Mouse (Mus musculus) neural tube, embryonic 14.5 days (tissue): ENCODE data around the gene Me1. TPM values are rescaled to one million over a fixed set of nuclear protein-coding genes. Genes with fewer than 3 reads are reported as not detected.

Experiments
- ATAC-seq: fragments of 200-750 bp; cut with Nextera tagmentation; 2 replicates; pipeline ENCODE4 v1.8.0; 2017; ENCODE audit warnings: low read depth, mild to moderate bottlenecking, moderate TSS enrichment, moderate library complexity
- H3K27ac ChIP-seq: fragments of 300-500 bp; sonication (generic); 2 replicates; pipeline ENCODE4 v1.5.1; 2014; ENCODE audit warnings: low read depth, mild to moderate bottlenecking, control low read depth, low read length, moderate library complexity, mixed read lengths
- H3K27me3 ChIP-seq: fragments of 300-500 bp; sonication (generic); 2 replicates; pipeline ENCODE4 v1.6.1; 2014; ENCODE audit warnings: low read length; ENCODE audit not compliant: control insufficient read depth, insufficient read depth
- H3K36me3 ChIP-seq: fragments of 300-500 bp; sonication (generic); 2 replicates; pipeline ENCODE4 v1.6.1; 2014; ENCODE audit warnings: low read length, mixed read lengths; ENCODE audit not compliant: control insufficient read depth, insufficient read depth
- H3K4me1 ChIP-seq: fragments of 300-500 bp; sonication (generic); 2 replicates; pipeline ENCODE4 v1.6.1; 2014; ENCODE audit warnings: low read length; ENCODE audit not compliant: control insufficient read depth, insufficient read depth
- H3K4me2 ChIP-seq: fragments of 300-500 bp; sonication (generic); 2 replicates; pipeline ENCODE4 v1.6.1; 2014; ENCODE audit warnings: mild to moderate bottlenecking, low read depth, low read length, control low read depth
- H3K4me3 ChIP-seq: fragments of 300-500 bp; sonication (generic); 2 replicates; pipeline ENCODE4 v1.5.1; 2014; ENCODE audit warnings: low read depth, low read length, control low read depth, mixed read lengths
- H3K9ac ChIP-seq: fragments of 300-500 bp; sonication (generic); replicated peaks from 2 replicates; pipeline ENCODE4 v1.6.1; 2014; ENCODE audit warnings: low read depth, mild to moderate bottlenecking, control low read depth, low read length, mixed read lengths
- H3K9me3 ChIP-seq: fragments of 300-500 bp; sonication (generic); 2 replicates; pipeline ENCODE4 v1.6.1; 2016; ENCODE audit warnings: low read length; ENCODE audit not compliant: control insufficient read depth
- WGBS: fragments of 180-500 bp; shearing (Covaris S2); extraction: QIAGEN DNeasy Blood & Tissue Kit; methylation state at CpG from one replicate; pipeline ENCODE4 v1.1.7; 2014; 5-methylcytosine and 5-hydroxymethylcytosine counted together
- polyA plus RNA-seq: library from polyadenylated mRNA; unstranded; fragments of >200 nt; fragmentation: Nextera tagmentation; extraction: Ambion mirVana; gene quantifications from 2 replicates; pipeline ENCODE4 v1.2.1, GENCODE M21; 2014

The Me1 gene
- polyA plus RNA-seq, result 49.0 and 53.0 TPM in 2 replicates

- H3K4me2 ChIP-seq, result peak within 1 kb of the TSS; percentile 70
- peak within 1 kb of the TSS; percentile 66 for H3K27ac ChIP-seq
- peak within 1 kb of the TSS; percentile 75 for H3K4me3 ChIP-seq
- H3K4me1 ChIP-seq, result 0 out of 2 replicates have a peak, but pooled peaks cover 3% of the 10 kb centered on the region
- H3K9me3 ChIP-seq, result no peaks in the 10 kb centered on the region
- WGBS, result under 1% methylated on average over 26 of the region's 46 CpGs
- no peaks in the 10 kb centered on the region for H3K27me3 ChIP-seq
- peak within 1 kb of the TSS; percentile 84 for H3K9ac ChIP-seq
- ATAC-seq, result peak; percentile 82
- no peaks in the 10 kb centered on the region for H3K36me3 ChIP-seq
Measured at GRCm38 (mm10) chr9:86695818-86696261, at the start of gene Me1. Gene Me1, minus strand, starts transcription at chr9:86695953.

DNA sequence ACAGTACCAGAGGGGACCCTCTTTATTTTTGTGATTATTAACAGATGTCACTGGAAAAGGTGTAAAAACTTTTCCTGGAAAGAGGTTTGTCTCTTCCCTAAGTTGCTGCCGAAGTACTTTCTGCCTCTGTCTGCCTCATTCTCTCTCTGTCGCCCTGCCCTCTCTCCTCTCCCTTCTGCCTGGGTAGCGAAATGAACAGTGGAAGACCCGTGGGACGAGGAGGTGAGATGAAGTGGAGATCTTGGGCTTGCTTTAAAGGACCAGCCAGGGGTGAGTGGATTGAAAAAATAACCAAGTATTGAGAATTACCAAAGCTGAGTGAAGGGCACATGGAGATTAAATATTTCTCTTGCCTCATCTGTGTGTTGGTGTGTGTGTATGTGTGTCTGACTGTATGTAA is 48.3 kb upstream of the Me1 start:
- Histone ChIP-seq H3K4me1 (peaks cover 6% of the 10 kb centered on the region; the same call in 1 of the 2 replicates), H3K4me2 (peak overlapping the region; percentile 67), H3K4me3 (peak overlapping the region; percentile 32; the same call in 1 of the 2 replicates), H3K36me3 (no peaks in the 10 kb centered on the region), H3K9ac (no peak overlapping the region), H3K27me3 (no peaks in the 10 kb centered on the region), H3K27ac (no peak overlapping the region), H3K9me3 (no peaks in the 10 kb centered on the region)
- WGBS, result 43% methylated on average over 5 of the region's 5 CpGs
- no peak for ATAC-seq

GRCm38 (mm10) chr9:86742959-86743911 is 47.5 kb upstream of the Me1 start, which contains the start of gene Prss35:
Gene Prss35, plus strand, starts transcription at chr9:86743649.
- WGBS, result 2% methylated on average over 19 of the region's 19 CpGs
- H3K36me3 ChIP-seq, result no peaks in the 10 kb centered on the region
- peak; percentile 94 for ATAC-seq
- H3K4me3 ChIP-seq, result peak within 1 kb of the TSS; percentile 32
- peaks cover 6% of the 10 kb centered on the region; the same call in 1 of the 2 replicates for H3K4me1 ChIP-seq
- no peak within 1 kb of the TSS for H3K27ac ChIP-seq
- no peaks in the 10 kb centered on the region for H3K27me3 ChIP-seq
- no peaks in the 10 kb centered on the region for H3K9me3 ChIP-seq
- peak within 1 kb of the TSS; percentile 67 for H3K4me2 ChIP-seq
- peak within 1 kb of the TSS; percentile 54 for H3K9ac ChIP-seq

- Histone ChIP-seq H3K27me3 (no peaks in the 10 kb centered on the region), H3K4me1 (peaks cover 4% of the 10 kb centered on the region; the same call in 1 of the 2 replicates), H3K4me2 (no peak overlapping the region), H3K9ac (no peak overlapping the region), H3K27ac (no peak overlapping the region), H3K4me3 (no peak overlapping the region), H3K9me3 (no peaks in the 10 kb centered on the region), H3K36me3 (no peaks in the 10 kb centered on the region)
- no peak for ATAC-seq
- 28% methylated on average over 3 of the region's 3 CpGs for WGBS
Measured at GRCm38 (mm10) chr9:86739971-86740370, 44.2 kb upstream of the Me1 start.

DNA sequence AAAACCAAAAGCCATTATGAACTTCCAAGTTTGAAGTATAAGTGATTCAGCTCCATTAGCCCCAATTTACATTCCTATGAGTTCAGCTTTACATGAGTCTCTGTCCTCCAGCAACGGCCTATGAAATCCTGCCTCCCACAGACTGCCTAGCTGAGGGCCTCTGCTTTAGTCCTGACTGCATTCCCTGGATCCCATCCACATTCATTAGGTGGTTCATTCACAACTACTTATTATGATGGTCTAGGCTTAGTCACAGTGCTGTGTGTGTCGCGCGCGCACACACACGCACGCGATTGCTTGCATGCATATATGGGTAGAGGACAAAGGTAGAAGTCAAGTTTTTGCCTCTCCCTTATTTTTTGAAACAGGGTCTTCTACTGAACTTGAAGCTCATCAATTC is 43.0 kb upstream of the Me1 start:
- no peaks in the 10 kb centered on the region for H3K9me3 ChIP-seq
- WGBS, result 96% methylated on average over 8 of the region's 8 CpGs

GRCm38 (mm10) chr9:86738067-86738466 is 42.3 kb upstream of the Me1 start:
- H3K9ac ChIP-seq, result no peak overlapping the region
- H3K4me3 ChIP-seq, result no peak overlapping the region
- no peak overlapping the region for H3K4me2 ChIP-seq
- peaks cover 2% of the 10 kb centered on the region; the same call in 1 of the 2 replicates for H3K4me1 ChIP-seq
- H3K27ac ChIP-seq, result no peak overlapping the region
- H3K9me3 ChIP-seq, result no peaks in the 10 kb centered on the region
- no peak for ATAC-seq
- H3K36me3 ChIP-seq, result no peaks in the 10 kb centered on the region
- H3K27me3 ChIP-seq, result no peaks in the 10 kb centered on the region
- 98% methylated on average over 1 of the region's 1 CpGs for WGBS

More for the DNA sequence above, 43.0 kb upstream of the Me1 start:
- H3K4me3 ChIP-seq, result no peak overlapping the region
- no peak overlapping the region for H3K27ac ChIP-seq
- peaks cover 4% of the 10 kb centered on the region; the same call in 1 of the 2 replicates for H3K4me1 ChIP-seq
- no peaks in the 10 kb centered on the region for H3K36me3 ChIP-seq
- H3K4me2 ChIP-seq, result no peak overlapping the region
- ATAC-seq, result no peak
- no peaks in the 10 kb centered on the region for H3K27me3 ChIP-seq
- no peak overlapping the region for H3K9ac ChIP-seq

GRCm38 (mm10) chr9:86736991-86737390 is 41.2 kb upstream of the Me1 start:
- no peak for ATAC-seq
- Histone ChIP-seq H3K27ac (no peak overlapping the region), H3K27me3 (no peaks in the 10 kb centered on the region), H3K4me3 (no peak overlapping the region), H3K36me3 (no peaks in the 10 kb centered on the region), H3K9ac (no peak overlapping the region), H3K4me2 (no peak overlapping the region), H3K4me1 (no peaks in the 10 kb centered on the region), H3K9me3 (no peaks in the 10 kb centered on the region)
- WGBS, result 97% methylated on average over 4 of the region's 4 CpGs

DNA sequence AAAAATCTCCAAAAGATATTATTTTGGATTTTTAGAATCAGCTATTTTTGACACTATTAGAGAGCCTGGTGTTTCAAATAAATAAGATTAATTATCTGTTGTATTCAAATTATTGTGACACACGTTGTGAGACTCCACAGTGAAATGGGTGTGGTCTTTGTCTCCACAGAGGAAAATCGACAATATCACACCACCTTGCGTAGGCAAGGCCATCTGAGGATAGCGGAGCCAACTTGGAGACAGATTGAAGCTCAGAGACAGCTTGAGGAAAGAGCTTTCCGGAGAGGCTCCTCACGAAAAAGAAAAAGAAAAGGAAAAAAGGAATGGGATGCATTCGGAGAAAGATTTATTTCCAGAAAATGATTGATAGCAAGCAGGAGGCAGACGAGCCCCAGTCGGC is 39.0 kb upstream of the Me1 start:
- Histone ChIP-seq H3K27me3 (no peaks in the 10 kb centered on the region), H3K9me3 (no peaks in the 10 kb centered on the region), H3K9ac (no peak overlapping the region), H3K4me3 (no peak overlapping the region), H3K27ac (no peak overlapping the region), H3K4me1 (no peaks in the 10 kb centered on the region), H3K4me2 (no peak overlapping the region), H3K36me3 (no peaks in the 10 kb centered on the region)
- WGBS, result 69% methylated on average over 9 of the region's 9 CpGs
- no peak for ATAC-seq

DNA sequence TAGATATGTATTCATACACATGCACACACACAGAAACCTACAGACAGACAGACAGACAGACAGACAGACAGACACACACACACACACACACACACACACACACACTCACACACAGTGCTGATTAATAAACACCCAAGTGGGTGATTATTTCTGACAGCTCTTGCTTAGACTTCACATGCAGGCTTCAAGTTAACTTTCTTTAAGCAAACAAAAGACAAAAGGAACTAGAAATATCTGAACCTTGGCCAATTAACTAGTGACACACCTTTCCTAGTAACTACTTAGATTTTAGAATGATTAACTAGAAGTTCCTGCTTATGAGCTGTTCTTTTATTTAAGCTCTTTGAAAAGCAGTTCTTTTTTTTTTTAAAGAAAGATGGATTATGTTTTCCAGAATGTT is 38.6 kb upstream of the Me1 start:
- Histone ChIP-seq H3K27me3 (no peaks in the 10 kb centered on the region), H3K9me3 (no peaks in the 10 kb centered on the region), H3K4me1 (no peaks in the 10 kb centered on the region), H3K4me3 (no peak overlapping the region), H3K9ac (no peak overlapping the region), H3K4me2 (no peak overlapping the region), H3K27ac (no peak overlapping the region), H3K36me3 (no peaks in the 10 kb centered on the region)
- no peak for ATAC-seq
